Mouse (Mus musculus) midbrain, embryonic 15.5 days (tissue): ENCODE measurements at regions not wholly inside any gene's neighbourhood (a gene's known extent, or its start where the extent isn't known, plus 50 kb on each side); places are given as distances from the start of the nearest gene placed in this dataset.

Source experiments
- ATAC-seq: fragments of 200-750 bp; cut with Nextera tagmentation; replicated peaks from 2 replicates; pipeline ENCODE4 v1.8.0; 2017; ENCODE audit warnings: moderate TSS enrichment
- H3K27ac ChIP-seq: fragments of 300-500 bp; sonication (generic); 2 replicates; pipeline ENCODE4 v1.5.1; 2015; ENCODE audit warnings: mild to moderate bottlenecking, inconsistent platforms
- H3K27me3 ChIP-seq: fragments of 300-500 bp; sonication (generic); replicated peaks from 2 replicates; pipeline ENCODE4 v1.6.1; 2015; ENCODE audit warnings: inconsistent platforms
- H3K36me3 ChIP-seq: fragments of 300-500 bp; sonication (generic); replicated peaks from 2 replicates; pipeline ENCODE4 v1.6.1; 2015; ENCODE audit warnings: inconsistent platforms
- H3K4me1 ChIP-seq: fragments of 300-500 bp; sonication (generic); 2 replicates; pipeline ENCODE4 v1.6.1; 2015; ENCODE audit warnings: inconsistent platforms
- H3K4me2 ChIP-seq: fragments of 300-500 bp; sonication (generic); 2 replicates; pipeline ENCODE4 v1.6.1; 2015; ENCODE audit warnings: inconsistent platforms, mild to moderate bottlenecking, moderate library complexity
- H3K4me3 ChIP-seq: fragments of 300-500 bp; sonication (generic); 2 replicates; pipeline ENCODE4 v1.5.1; 2015; ENCODE audit warnings: mild to moderate bottlenecking, inconsistent platforms
- H3K9ac ChIP-seq: fragments of 300-500 bp; sonication (generic); 2 replicates; pipeline ENCODE4 v1.6.1; 2015; ENCODE audit warnings: mild to moderate bottlenecking, inconsistent platforms
- H3K9me3 ChIP-seq: fragments of 300-500 bp; sonication (generic); 2 replicates; pipeline ENCODE4 v1.6.1; 2016; ENCODE audit warnings: inconsistent platforms
- WGBS: fragments of 180-500 bp; shearing (Covaris S2); methylation state at CpG from one replicate; pipeline ENCODE4 v1.1.7; 2015; ENCODE audit warnings: mixed read lengths; 5-methylcytosine and 5-hydroxymethylcytosine counted together

DNA sequence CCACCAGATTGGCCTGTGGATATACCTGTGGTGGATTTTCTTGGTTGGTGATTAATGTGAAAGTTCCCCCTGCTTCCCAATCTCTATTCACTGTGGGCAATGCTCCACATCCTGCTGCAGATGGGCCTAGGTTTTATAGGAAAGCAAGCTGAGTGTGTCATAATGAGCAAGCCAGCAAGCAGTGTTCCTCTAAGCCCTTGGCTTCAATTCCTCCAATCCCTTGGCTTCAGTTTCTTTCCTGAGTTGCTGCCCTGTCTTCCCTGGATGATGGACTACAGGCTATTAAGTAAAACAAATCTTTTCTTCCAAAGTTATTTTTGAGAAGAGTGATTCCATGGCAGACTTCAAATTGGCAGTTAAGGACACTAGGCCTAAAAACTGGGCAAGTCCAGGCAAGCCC is 257.4 kb upstream of the Mmadhc start:
- no peak for ATAC-seq
- Histone ChIP-seq H3K9ac (no peak overlapping the region), H3K9me3 (no peaks in the 10 kb centered on the region), H3K36me3 (no peaks in the 10 kb centered on the region), H3K4me3 (no peak overlapping the region), H3K27ac (no peak overlapping the region), H3K4me2 (no peak overlapping the region), H3K27me3 (no peaks in the 10 kb centered on the region), H3K4me1 (no peaks in the 10 kb centered on the region)

DNA sequence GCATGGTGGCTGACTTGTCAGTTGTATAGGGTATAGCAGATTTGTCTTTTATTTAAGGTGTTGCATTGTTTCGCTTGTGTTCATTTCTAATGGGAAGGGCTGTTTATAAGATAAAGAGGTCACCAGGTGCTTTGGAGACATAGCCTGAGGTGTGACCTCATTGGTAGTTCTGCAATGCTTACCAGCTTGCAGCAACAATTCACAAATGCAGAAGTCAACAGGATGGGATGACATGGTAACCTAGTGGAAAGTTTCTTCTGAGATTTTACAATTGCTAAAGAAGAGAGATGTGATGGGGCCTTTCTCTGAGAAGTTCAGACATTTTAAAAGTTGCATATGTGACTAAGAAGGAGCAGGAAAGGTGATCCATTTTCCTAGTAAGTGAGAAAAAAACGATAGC is 255.8 kb upstream of the Mmadhc start:
- Histone ChIP-seq H3K36me3 (no peaks in the 10 kb centered on the region), H3K4me2 (no peak overlapping the region), H3K9me3 (no peaks in the 10 kb centered on the region), H3K27ac (no peak overlapping the region), H3K9ac (no peak overlapping the region), H3K4me1 (no peaks in the 10 kb centered on the region), H3K27me3 (no peaks in the 10 kb centered on the region), H3K4me3 (no peak overlapping the region)
- 89% methylated on average over 2 of the region's 2 CpGs for WGBS
- no peak for ATAC-seq

DNA sequence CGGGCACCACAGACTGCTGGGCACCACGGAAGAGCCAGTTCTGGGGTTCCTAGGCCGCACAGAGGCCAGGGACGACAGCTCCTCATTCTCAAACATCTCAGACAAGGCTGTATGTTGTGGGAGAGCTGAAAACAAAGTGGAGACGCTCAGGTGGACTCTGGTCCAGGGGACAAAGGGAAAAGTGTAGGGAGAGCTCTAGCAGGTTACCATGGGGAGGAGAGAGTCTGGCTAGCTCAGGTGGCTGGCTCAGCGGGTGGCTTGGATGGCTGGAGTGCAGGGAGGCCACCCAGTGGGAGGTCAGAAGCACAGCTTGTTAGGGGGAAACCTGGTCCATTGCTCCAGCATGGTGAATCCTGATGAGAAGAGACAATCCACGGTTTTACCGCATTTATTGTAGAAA is 253.3 kb upstream of the Mmadhc start:
- Histone ChIP-seq H3K27ac (no peak overlapping the region), H3K36me3 (no peaks in the 10 kb centered on the region), H3K4me1 (no peaks in the 10 kb centered on the region), H3K4me2 (no peak overlapping the region), H3K4me3 (no peak overlapping the region), H3K9me3 (no peaks in the 10 kb centered on the region), H3K9ac (no peak overlapping the region), H3K27me3 (no peaks in the 10 kb centered on the region)
- ATAC-seq = no peak
- WGBS = 70% methylated on average over 8 of the region's 8 CpGs

DNA sequence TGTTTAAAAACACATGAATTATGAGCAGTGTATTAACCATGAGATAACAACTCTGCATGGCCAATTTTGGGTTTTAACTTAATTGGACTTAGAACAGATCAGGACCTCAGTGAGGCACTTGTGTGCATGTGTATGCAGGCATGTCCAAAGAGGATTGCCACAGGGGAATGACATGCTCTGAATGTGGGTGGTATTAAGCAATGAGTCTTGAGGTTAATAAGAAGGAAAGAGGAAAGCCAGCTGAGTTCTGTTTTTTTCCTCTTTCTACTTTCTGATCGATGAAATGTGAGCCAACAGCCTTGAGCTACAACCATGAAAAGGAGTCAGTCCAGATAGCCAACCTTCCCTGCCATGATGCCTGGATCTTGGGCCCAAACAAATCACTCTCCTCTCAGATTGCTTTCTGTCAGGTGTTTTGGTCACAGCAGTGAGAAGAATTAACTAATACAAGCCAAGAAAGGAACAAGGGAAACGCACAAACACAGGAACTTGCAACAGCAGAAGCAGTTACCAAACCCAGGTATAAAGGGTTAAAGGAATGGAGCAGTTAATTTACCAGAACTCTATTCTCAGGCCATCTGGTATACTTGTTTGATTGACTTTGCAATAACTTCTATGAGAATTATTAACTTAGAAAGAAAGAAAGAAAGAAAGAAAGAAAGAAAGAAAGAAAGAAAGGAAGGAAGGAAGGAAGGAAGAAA is 243.3 kb upstream of the Mmadhc start:
- Histone ChIP-seq H3K27me3 (no peaks in the 10 kb centered on the region), H3K9ac (no peak overlapping the region), H3K4me1 (no peaks in the 10 kb centered on the region), H3K4me3 (no peak overlapping the region), H3K4me2 (no peak overlapping the region), H3K36me3 (no peaks in the 10 kb centered on the region), H3K9me3 (no peaks in the 10 kb centered on the region), H3K27ac (no peak overlapping the region)
- no peak for ATAC-seq
- 80% methylated on average over 2 of the region's 2 CpGs for WGBS

DNA sequence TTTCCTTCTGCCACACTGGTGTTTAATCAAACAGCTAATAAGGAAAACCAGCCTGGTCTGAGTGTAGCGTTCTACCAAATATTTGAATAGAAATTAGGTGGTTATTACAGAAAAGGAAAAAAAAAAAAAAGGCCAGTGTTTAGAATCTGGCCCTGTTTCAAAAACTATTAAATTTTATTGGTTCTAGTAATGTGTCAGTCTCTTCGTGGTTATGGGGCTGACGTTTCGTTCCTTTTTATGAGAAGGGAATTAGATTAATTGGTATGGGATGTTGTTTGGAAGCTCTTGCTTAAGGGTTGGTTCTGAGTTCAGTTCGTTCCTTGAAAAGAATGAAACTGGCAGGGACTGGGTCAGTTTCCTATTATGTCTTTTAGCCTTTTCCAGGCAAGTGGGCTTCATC is 241.5 kb upstream of the Mmadhc start:
- 74% methylated on average over 5 of the region's 5 CpGs for WGBS
- H3K27ac ChIP-seq = no peak overlapping the region

DNA sequence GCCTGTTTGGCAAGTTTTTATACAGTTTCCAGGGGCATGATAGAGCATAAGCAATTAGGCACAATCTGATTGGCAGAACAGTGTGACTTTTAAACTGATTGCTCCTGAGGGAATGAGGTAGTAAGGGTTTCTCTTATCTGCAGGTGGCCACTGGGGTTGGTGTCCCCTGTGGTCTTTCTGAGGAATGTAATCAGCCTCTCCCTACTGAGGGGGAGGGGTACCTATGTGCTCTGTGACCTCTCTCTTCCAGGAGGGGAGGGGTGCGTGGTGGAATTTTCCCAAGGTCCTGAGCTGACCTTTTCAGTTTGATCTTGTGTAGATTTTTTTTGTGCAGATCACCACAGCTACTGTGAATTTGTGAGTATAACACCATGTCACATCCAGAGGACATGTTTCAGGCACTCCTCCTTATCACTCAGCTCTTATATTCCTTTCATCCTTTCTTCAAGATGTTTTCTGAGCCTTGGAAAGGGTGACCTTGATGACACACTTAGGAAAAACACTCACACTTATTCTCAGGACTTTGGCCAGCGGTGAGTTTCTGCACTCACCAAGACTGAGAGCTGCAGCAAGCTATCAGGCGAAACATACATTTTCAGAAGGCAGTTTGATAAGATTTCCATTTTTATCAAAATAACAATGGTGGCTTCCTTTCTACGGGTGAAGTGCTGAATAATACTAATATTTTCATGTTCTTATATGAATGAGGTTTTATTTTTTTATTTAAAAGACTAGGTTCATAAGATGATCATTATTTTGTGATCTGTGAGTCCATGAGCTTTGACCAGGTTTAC is 238.7 kb upstream of the Mmadhc start:
- 88% methylated on average over 4 of the region's 4 CpGs for WGBS
- no peak overlapping the region for H3K4me2 ChIP-seq
- no peak for ATAC-seq
- no peaks in the 10 kb centered on the region for H3K4me1 ChIP-seq
- no peaks in the 10 kb centered on the region for H3K9me3 ChIP-seq
- H3K36me3 ChIP-seq = no peaks in the 10 kb centered on the region
- no peak overlapping the region for H3K4me3 ChIP-seq
- H3K27ac ChIP-seq = no peak overlapping the region
- no peaks in the 10 kb centered on the region for H3K27me3 ChIP-seq
- H3K9ac ChIP-seq = no peak overlapping the region

More for the DNA sequence above, 241.5 kb upstream of the Mmadhc start:
- no peak overlapping the region for H3K4me3 ChIP-seq
- no peak overlapping the region for H3K4me2 ChIP-seq
- no peak overlapping the region for H3K9ac ChIP-seq
- no peak for ATAC-seq
- H3K9me3 ChIP-seq = no peaks in the 10 kb centered on the region
- H3K36me3 ChIP-seq = no peaks in the 10 kb centered on the region
- no peaks in the 10 kb centered on the region for H3K4me1 ChIP-seq
- no peaks in the 10 kb centered on the region for H3K27me3 ChIP-seq

DNA sequence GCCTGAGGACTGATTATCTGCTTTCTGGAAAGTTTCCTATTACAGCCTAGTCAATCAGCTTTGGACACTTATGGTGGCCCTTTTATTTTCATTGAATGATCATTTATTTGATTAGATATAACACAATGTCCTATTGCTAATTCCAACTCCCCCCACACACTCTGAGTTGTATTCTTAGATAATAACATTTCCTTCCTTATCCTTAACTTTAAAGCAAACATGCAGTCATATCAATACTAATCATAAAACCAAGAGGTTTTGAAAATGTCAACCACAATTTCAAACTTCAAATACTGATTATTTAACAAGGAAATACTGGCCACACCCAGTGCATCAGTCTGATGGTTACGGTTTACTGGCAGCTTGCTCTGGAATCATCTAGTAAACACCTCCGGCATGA is 237.1 kb upstream of the Mmadhc start:
- WGBS = 91% methylated on average over 2 of the region's 2 CpGs
- ATAC-seq = no peak
- H3K27ac ChIP-seq = no peak overlapping the region
- no peaks in the 10 kb centered on the region for H3K4me1 ChIP-seq
- no peak overlapping the region for H3K4me3 ChIP-seq
- H3K36me3 ChIP-seq = no peaks in the 10 kb centered on the region
- H3K4me2 ChIP-seq = no peak overlapping the region
- no peaks in the 10 kb centered on the region for H3K9me3 ChIP-seq
- H3K27me3 ChIP-seq = no peaks in the 10 kb centered on the region
- H3K9ac ChIP-seq = no peak overlapping the region

DNA sequence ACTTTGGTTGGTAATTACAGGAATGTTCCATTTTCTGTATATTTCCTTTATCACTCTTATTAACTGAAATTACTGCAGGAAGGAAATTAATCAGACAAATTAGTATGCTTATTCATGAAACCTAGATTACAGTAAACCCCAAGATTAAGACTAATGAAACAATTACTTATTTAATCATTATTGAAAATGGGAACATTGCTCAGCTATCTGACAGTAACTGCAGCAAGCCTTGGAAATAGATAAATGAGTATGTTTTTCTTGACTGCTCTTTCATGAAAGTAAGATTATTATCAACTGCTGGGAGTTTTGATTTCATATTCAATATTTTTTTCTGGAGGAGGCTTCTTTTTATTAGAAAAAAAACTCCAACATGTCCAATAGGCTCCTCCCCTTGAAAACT is 230.8 kb upstream of the Mmadhc start:
- Histone ChIP-seq H3K36me3 (no peaks in the 10 kb centered on the region), H3K9ac (no peak overlapping the region), H3K4me3 (no peak overlapping the region), H3K9me3 (no peaks in the 10 kb centered on the region), H3K27ac (no peak overlapping the region), H3K4me1 (no peaks in the 10 kb centered on the region), H3K27me3 (no peaks in the 10 kb centered on the region), H3K4me2 (no peak overlapping the region)
- no peak for ATAC-seq

DNA sequence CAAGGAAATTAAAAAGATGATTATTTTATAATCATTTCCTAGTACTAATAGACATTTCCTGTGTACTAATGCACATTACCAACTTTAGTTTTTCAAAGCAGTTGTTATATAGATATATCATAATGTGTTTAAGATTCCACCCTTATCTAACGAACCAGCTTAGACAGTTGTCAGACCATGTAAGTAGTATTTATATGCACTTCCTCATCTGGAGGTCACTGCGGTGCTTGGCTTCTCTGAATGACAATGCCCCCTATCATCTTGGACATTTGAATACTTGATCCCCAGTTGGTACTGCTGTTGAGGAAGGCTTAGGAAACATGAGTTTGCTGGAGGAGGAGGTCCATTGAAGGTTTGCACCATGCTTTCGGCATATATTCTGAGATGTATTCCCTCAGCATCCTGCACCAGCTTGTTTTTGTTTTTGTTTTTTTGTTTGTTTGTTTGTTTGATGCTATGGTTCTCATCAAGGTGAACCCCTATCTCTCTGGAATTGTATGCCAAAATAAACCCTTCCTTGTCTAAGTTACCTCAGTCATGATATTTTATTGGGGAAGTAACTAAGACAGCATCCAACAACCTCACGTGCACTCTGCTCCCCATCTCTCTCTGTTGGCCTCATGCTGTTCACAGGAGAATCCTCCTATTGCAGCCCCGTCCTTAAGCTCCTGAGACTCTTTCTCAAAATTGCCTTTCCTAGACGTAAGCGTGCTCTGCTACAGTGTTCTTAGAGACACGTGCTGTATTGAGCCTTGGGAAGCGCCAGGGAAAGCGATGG is 228.4 kb upstream of the Mmadhc start:
- H3K9ac ChIP-seq = no peak overlapping the region
- H3K4me2 ChIP-seq = no peak overlapping the region
- no peak overlapping the region for H3K4me3 ChIP-seq
- no peaks in the 10 kb centered on the region for H3K9me3 ChIP-seq
- 85% methylated on average over 10 of the region's 10 CpGs for WGBS
- H3K4me1 ChIP-seq = peaks cover 7% of the 10 kb centered on the region; the same call in 1 of the 2 replicates
- ATAC-seq = no peak
- H3K36me3 ChIP-seq = no peaks in the 10 kb centered on the region
- H3K27me3 ChIP-seq = no peaks in the 10 kb centered on the region
- no peak overlapping the region for H3K27ac ChIP-seq

DNA sequence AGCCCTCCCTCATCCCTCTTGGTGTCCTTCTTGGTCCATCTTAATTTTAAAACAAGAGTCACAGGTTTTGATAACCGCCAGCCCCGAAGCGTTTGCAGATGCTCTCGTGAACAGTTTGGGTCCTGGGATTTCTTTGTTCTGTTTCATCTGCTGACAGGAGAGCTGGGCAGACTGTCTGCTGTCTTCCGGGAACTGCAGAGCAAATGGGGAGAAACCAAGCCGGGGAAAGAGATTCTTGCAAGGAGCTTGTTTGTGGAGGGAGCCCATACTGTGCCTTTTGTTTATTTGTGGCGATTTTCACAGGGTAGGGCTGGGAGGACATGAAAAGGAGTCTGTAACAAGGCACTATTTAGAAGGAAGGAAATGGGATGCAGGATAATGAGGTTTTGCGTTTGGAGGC is 223.6 kb upstream of the Mmadhc start:
- no peak overlapping the region for H3K4me3 ChIP-seq
- H3K9me3 ChIP-seq = no peaks in the 10 kb centered on the region
- ATAC-seq = peak; percentile 45; the same call in 1 of the 2 replicates
- H3K4me2 ChIP-seq = peak overlapping the region; percentile 32
- 17% methylated on average over 8 of the region's 8 CpGs for WGBS
- no peak overlapping the region for H3K9ac ChIP-seq
- no peaks in the 10 kb centered on the region for H3K36me3 ChIP-seq
- peak overlapping the region; percentile 44; the same call in 1 of the 2 replicates for H3K27ac ChIP-seq
- H3K4me1 ChIP-seq = peaks cover 22% of the 10 kb centered on the region; the same call in 1 of the 2 replicates
- no peaks in the 10 kb centered on the region for H3K27me3 ChIP-seq

DNA sequence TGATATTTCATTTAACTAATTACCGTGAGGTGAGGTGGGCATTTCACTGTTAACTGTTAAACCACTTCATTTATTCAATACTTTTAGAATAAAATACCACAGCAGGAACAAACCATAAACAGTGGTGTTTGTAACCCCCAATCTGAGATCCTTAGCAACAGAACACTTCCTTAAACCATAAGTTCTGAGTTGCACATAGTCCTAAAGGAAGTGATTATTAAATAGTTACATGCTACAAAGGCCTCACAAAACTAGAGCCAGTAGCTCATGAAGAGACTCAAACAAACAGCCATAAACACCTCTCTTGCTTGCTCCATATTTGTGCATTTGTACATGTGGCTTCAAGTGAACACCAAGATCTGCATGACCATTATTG is 222.5 kb upstream of the Mmadhc start:
- WGBS = 76% methylated on average over 1 of the region's 1 CpGs
- Histone ChIP-seq H3K9ac (no peak overlapping the region), H3K9me3 (no peaks in the 10 kb centered on the region), H3K27me3 (no peaks in the 10 kb centered on the region), H3K36me3 (no peaks in the 10 kb centered on the region), H3K4me3 (no peak overlapping the region), H3K4me1 (peaks cover 22% of the 10 kb centered on the region; the same call in 1 of the 2 replicates), H3K4me2 (no peak overlapping the region), H3K27ac (peak overlapping the region; percentile 65)
- no peak for ATAC-seq

DNA sequence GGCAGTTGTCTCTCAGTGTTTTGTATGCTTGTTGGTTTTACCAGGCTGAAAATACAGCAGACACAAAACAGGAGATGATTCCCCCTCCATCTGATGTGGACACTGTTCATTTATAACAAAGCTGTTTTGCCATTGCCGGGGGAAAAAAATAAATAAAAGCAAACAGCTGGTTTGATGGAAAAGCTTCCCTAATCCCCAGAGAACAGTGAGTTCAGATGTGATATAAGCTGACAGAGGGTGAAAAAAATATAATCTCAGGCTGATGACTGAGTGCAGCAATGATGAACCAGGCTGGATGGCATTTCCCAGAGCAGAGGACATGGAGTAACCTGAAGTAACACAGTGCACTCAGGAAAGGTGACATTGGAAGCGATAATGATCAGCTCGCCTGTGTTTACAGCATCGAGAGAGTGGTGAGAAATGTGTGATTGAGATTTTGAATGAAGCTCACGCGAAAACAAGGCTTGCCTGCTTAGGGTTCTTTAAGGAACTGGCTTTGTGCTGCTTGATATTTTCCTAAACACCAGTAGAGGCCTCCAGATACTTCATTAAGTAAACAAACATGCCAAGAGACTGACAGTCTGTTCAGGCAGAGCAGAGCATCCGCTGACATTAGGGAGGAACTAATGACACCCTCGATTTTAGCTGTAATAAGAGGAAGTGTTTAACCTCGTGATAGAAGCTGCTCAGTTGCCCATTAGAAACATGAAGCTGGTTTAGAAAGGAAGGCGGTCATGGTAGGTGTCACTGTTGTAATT is 221.9 kb upstream of the Mmadhc start:
- H3K36me3 ChIP-seq = no peaks in the 10 kb centered on the region
- peaks cover 22% of the 10 kb centered on the region; the same call in 1 of the 2 replicates for H3K4me1 ChIP-seq
- peak; percentile 50 for ATAC-seq
- H3K27ac ChIP-seq = peak overlapping the region; percentile 65
- H3K4me2 ChIP-seq = peak overlapping the region; percentile 14; the same call in 1 of the 2 replicates
- no peaks in the 10 kb centered on the region for H3K9me3 ChIP-seq
- 47% methylated on average over 10 of the region's 10 CpGs for WGBS
- H3K4me3 ChIP-seq = no peak overlapping the region
- H3K27me3 ChIP-seq = no peaks in the 10 kb centered on the region
- H3K9ac ChIP-seq = no peak overlapping the region
